Mouse (Mus musculus): ENCODE results near the gene Cypt12. TPM values are rescaled to one million over a fixed set of nuclear protein-coding genes. Genes with fewer than 3 reads are reported as not detected.

The Cypt12 gene
- polyA plus RNA-seq (2017; shearing (Covaris generic)) = not detected

DNA sequence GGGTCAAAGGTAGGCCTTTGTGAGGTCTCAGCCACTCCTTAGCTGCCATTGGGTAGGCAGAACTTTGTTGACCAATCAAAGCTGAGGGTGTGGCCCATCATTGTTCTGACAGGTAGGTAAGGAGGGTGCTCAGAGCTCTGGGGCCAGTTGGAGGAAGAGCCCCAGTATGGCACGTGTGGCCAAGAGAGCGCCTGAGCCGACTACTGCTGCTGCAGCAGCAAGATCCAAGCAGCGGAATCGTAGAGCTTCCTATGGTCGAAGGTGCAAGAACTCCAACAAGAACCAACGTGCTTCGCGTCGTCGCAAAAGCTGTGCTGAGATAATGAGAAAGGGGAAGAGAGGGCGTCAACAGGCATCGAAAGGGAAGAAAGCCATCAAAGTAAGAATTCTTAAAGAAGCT, at the start of gene Cypt12:
TSS of gene Cypt12 (plus strand) at position 112 of the 400 bp plus-strand sequence.
- no peak for ATAC-seq

DNA sequence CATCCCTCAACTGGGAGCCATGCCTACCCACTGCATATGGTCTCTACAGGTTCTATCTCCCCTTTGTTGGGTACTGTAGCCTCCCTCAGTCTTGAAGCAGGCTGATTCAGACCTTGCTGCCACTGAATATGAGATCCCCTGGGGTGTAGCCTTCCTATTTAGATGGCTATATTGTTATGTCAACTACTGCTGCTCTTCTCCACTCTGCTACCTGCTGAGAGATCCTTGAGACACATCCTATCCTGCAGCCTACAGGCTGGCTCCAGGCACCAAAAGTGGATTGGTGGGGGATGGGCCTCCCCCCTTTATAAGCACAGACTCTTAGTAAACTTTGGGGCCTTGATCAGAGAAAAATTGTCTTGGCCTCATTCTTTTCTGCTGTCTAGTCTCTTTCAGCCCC, 34.4 kb upstream of the Cypt12 start:
- no peak for ATAC-seq

DNA sequence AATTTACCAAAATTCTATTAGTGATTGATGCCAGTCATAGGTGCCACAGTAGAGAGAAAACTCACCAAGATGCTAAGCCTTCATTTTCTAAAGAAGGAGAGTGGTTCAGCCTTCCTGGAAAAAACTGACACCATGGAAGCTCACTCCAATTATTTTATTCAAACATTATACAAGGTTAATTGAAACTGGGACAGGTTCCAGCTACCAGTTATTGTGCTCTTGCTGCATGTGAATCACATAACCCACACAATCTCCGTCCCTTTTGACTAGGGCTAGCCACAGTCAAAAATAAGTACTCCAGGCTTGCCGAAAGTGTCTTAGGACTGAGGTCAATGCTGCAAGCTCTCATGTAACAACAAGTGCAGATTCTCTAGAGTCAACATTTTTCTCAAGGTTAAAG, 8.0 kb upstream of the Cypt12 start:
- no peak for ATAC-seq

All from CD4-positive, CD25-positive, alpha-beta regulatory T cell, adult 4 months (primary cell).